Mouse (Mus musculus): ENCODE measurements at regions not wholly inside any gene's neighbourhood (a gene's known extent, or its start where the extent isn't known, plus 50 kb on each side); places are given as distances from the start of the nearest gene placed in this dataset.
A peak's percentile ranks its signal among the peaks of the same experiment; 100 is the strongest.

DNA sequence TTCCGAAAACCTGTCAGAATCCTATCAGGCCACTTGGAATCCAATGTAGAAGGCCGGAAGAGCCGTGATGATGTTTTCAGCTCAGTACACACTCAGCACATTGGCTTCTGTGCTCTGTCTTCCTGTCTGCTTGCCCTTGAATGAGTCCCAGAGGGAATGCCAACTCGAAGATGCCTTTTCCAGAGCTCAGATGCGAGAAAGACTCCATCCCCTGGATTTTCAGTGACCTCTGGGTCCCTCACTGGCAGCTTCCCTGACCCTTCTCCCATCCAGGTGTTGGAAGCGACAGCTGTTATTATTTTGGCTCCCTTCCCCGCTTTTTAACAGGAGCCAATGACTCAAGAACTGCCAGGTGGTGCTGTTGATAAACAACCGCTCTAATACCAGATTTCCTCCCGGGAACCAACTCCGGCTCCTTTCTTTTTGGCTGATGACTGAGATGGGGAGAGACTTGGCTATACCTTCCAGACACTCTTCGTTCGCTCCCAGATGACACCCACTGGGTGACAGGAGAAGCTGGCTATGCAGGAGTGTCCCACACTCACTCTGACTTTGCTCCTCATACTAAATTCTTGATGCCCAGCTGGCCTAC lies 163.8 kb downstream of the Kdr start:
- no peaks in the 10 kb centered on the region for H3K36me3 ChIP-seq (ENCODE audit: insufficient read depth)
- ATAC-seq (ENCODE audit: insufficient read depth) (no peak), DNase-seq (peak; percentile 46)
- H3K9me3 ChIP-seq (ENCODE audit: low read depth, low read length): no peaks in the 10 kb centered on the region
- H3K4me1 ChIP-seq (ENCODE audit: insufficient read depth): no peaks in the 10 kb centered on the region
- H3K27ac ChIP-seq (ENCODE audit: low read depth): no peak overlapping the region
- WGBS: 62% methylated on average over 12 of the region's 12 CpGs
- H3K27me3 ChIP-seq (ENCODE audit: insufficient read depth, low read length): no peaks in the 10 kb centered on the region
- no peak for TF ChIP-seq CTCF (IDR thresholded peaks at IDR 0.05; ENCODE audit: low read depth)
- H3K4me3 ChIP-seq (ENCODE audit: low read depth, low read length): no peak overlapping the region
- no peak overlapping the region for H3K9ac ChIP-seq
- H3K4me2 ChIP-seq: no peak overlapping the region

DNA sequence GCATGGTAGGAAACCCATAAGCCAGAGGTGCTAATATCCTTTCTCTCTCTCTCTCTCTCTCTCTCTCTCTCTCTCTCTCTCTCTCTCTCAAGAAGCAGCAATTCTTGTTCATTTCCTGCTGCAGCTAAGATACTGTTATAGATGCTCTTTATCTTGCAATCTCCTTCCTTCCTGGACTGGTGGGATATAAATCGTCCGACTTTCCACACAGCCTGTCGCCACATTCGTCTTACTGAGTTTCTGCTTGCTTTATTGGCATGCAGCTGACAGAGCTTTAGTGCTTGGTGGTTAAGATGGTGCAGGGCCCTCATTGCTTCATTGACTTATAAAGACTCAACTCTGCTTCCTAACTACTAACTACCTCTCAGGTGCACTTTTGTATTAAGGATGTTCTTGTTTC lies 165.6 kb downstream of the Kdr start:
- WGBS: 44% methylated on average over 4 of the region's 4 CpGs

DNA sequence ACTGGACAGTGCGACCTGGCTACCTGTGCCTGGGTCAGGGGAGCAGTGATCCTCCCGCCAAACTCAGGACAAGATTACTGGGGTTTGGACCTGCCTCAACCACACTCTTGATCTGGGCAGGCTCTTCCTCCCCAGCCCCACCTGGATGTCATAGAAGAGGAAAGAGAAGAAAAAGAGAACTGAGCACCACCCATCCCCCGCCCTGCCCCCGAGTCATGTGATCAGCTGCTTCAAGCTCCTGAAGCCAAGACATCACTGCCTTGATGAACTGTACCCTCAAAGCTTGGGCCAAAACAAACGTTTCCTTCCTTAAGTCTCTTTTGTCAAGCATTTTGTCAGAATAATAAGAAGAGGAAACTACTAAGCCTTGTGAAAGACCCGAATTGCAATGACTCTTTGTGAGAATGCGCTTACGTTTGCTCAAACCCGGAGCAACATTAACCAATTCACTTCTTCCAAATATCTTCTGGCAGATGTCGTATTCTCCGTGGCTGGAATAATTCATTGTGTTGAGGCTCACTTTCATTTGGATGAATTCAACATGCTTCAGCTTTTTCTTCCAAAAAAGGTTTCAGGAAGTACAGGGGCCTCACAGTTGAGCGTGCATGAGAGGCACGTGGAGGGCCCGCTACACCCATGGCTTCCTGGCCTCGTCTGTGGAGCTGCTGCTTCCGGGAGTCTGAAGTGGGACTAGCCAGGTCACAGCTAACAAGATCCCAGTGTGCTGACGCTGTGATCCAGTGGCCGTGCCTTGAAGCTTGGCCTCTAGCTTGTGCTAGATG lies 169.5 kb downstream of the Kdr start:
- Histone ChIP-seq H3K9me3 (ENCODE audit: low read depth, low read length) (no peaks in the 10 kb centered on the region), H3K27ac (ENCODE audit: low read depth) (no peak overlapping the region), H3K4me3 (ENCODE audit: low read depth, low read length) (no peak overlapping the region), H3K36me3 (ENCODE audit: insufficient read depth) (no peaks in the 10 kb centered on the region), H3K27me3 (ENCODE audit: insufficient read depth, low read length) (no peaks in the 10 kb centered on the region), H3K9ac (no peak overlapping the region), H3K4me2 (no peak overlapping the region), H3K4me1 (ENCODE audit: insufficient read depth) (no peaks in the 10 kb centered on the region)
- no peak for DNase-seq
- no peak for ATAC-seq (ENCODE audit: insufficient read depth)
- TF ChIP-seq CTCF (IDR thresholded peaks at IDR 0.05; ENCODE audit: low read depth): no peak
- WGBS: 69% methylated on average over 18 of the region's 18 CpGs

More for the DNA sequence above, 165.6 kb downstream of the Kdr start:
- no peak overlapping the region for H3K27ac ChIP-seq (ENCODE audit: low read depth)
- H3K4me1 ChIP-seq (ENCODE audit: insufficient read depth): no peaks in the 10 kb centered on the region
- no peak overlapping the region for H3K4me3 ChIP-seq (ENCODE audit: low read depth, low read length)
- H3K9me3 ChIP-seq (ENCODE audit: low read depth, low read length): no peaks in the 10 kb centered on the region
- no peak overlapping the region for H3K4me2 ChIP-seq
- H3K9ac ChIP-seq: no peak overlapping the region
- H3K27me3 ChIP-seq (ENCODE audit: insufficient read depth, low read length): no peaks in the 10 kb centered on the region
- TF ChIP-seq CTCF (IDR thresholded peaks at IDR 0.05; ENCODE audit: low read depth): no peak
- DNase-seq (no peak), ATAC-seq (ENCODE audit: insufficient read depth) (no peak)
- no peaks in the 10 kb centered on the region for H3K36me3 ChIP-seq (ENCODE audit: insufficient read depth)

DNA sequence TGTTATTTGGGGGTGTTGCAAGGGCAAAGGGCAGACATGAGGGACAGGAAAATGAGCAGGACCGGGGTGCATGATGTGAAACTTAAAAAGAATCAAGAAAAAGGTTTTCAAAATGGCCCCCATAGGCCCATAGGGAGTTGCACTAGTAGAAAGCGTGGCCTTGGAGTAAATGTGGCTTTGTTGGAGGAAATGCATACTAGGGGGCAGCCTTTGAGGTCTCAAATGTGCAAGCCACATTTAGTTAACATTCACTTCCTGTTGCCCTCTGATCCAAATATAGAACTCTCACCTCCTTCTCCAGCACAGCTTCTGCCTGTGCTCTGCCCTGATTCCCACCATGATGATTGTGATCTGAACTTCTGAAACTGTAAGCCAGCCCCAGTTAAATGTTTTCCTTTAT lies 173.2 kb downstream of the Kdr start:
- WGBS: 96% methylated on average over 2 of the region's 2 CpGs
- TF ChIP-seq CTCF (IDR thresholded peaks at IDR 0.05; ENCODE audit: low read depth): no peak
- no peak overlapping the region for H3K27ac ChIP-seq (ENCODE audit: low read depth)

DNA sequence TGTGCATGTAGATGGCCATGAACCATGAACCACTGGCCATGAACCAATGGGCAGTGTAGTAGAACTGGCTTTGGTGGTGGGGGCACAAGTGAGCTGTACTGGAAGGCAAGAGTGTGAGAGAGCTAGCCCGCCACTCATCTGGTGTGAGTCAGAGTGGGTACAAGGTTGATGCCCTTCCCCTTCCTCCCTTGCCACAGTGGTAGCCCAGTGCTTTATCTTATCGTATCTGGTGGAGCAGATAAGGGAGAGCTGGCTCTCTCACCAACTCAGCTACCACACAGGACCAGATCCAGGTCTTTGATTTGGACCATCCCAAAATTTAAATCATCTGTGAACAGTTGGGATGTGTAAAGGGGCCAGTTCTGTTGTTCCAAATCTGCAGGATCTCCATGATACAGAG lies 173.9 kb downstream of the Kdr start:
- WGBS: 77% methylated on average over 2 of the region's 2 CpGs
- no peaks in the 10 kb centered on the region for H3K27me3 ChIP-seq (ENCODE audit: insufficient read depth, low read length)
- H3K4me2 ChIP-seq: no peak overlapping the region
- DNase-seq (no peak), ATAC-seq (ENCODE audit: insufficient read depth) (no peak)
- no peak for TF ChIP-seq CTCF (IDR thresholded peaks at IDR 0.05; ENCODE audit: low read depth)
- H3K27ac ChIP-seq (ENCODE audit: low read depth): no peak overlapping the region
- H3K36me3 ChIP-seq (ENCODE audit: insufficient read depth): no peaks in the 10 kb centered on the region
- H3K4me1 ChIP-seq (ENCODE audit: insufficient read depth): no peaks in the 10 kb centered on the region
- H3K9ac ChIP-seq: no peak overlapping the region
- H3K9me3 ChIP-seq (ENCODE audit: low read depth, low read length): no peaks in the 10 kb centered on the region
- H3K4me3 ChIP-seq (ENCODE audit: low read depth, low read length): no peak overlapping the region

More for the DNA sequence above, 173.2 kb downstream of the Kdr start:
- H3K9ac ChIP-seq: no peak overlapping the region
- ATAC-seq (ENCODE audit: insufficient read depth) (no peak), DNase-seq (no peak)
- H3K4me3 ChIP-seq (ENCODE audit: low read depth, low read length): no peak overlapping the region
- H3K4me2 ChIP-seq: no peak overlapping the region
- H3K4me1 ChIP-seq (ENCODE audit: insufficient read depth): no peaks in the 10 kb centered on the region
- H3K9me3 ChIP-seq (ENCODE audit: low read depth, low read length): no peaks in the 10 kb centered on the region
- no peaks in the 10 kb centered on the region for H3K36me3 ChIP-seq (ENCODE audit: insufficient read depth)
- H3K27me3 ChIP-seq (ENCODE audit: insufficient read depth, low read length): no peaks in the 10 kb centered on the region

DNA sequence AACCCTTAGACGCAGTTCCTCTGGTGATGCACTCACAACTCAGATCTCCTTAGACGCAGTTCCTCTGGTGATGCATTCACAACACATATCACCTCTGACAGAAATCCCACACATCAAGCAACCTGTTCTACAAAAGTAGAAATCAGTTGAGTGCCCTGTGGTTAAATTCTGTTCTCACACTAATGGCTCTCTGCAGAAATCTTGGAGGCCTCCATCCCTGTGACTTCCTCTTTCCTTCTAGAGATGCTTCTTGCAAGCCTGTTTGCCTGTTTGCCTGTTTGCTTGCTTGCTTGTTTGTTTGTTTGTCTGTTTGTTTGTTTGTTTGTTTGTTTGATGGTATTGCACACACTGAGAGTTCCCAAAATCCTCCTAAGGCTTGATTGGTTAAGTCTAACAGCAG lies 175.2 kb downstream of the Kdr start:
- Histone ChIP-seq H3K9me3 (ENCODE audit: low read depth, low read length) (no peaks in the 10 kb centered on the region), H3K4me2 (no peak overlapping the region), H3K9ac (no peak overlapping the region), H3K27ac (ENCODE audit: low read depth) (no peak overlapping the region), H3K36me3 (ENCODE audit: insufficient read depth) (no peaks in the 10 kb centered on the region), H3K27me3 (ENCODE audit: insufficient read depth, low read length) (no peaks in the 10 kb centered on the region), H3K4me3 (ENCODE audit: low read depth, low read length) (no peak overlapping the region), H3K4me1 (ENCODE audit: insufficient read depth) (no peaks in the 10 kb centered on the region)
- TF ChIP-seq CTCF (IDR thresholded peaks at IDR 0.05; ENCODE audit: low read depth): no peak
- DNase-seq: no peak
- ATAC-seq (ENCODE audit: insufficient read depth): no peak
- WGBS: 89% methylated on average over 2 of the region's 2 CpGs

DNA sequence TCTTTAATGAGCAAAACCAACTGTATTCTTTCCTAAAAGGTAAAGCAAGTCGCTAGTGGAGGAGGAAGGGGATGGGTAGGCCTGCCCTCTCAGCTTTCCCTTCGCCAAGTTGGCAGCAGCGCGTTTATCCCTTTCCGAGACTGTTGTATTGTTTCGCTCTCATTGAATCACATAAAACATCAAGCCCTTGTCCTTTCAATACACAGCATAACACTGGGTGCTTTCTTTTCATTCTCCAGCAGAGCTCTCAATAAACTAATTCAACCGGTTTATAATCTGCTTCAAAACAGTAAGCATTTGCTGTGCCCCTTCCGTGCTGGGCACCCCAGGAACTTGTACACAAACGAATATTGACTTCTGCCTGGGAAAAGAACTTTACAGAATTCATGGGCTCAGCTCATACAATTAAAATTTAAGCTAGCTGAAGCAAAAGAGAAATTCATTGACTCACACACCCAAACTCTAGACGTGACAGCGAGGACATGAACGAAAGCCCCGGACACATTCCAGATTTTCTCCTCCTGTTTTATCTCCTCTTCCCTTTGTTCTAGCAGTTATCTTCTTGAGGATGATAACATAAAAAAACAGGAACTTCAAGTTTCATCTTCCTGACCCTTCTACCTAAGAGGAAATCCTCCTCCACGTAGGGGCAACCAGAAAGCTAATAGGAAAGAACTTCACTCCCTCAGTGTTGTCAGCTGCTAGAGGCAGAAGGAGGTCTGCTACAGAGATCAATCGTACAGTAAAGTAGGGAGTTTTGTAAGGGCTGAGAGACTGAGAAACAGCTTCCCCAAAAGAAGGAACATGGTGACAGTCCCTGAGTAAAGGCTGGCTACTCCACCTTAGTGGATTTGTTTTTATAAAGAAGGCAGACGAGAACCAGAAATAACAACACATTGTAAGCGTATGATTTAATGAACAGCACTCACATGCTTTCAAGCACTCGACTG lies 177.9 kb downstream of the Kdr start:
- Histone ChIP-seq H3K36me3 (ENCODE audit: insufficient read depth) (no peaks in the 10 kb centered on the region), H3K4me1 (ENCODE audit: insufficient read depth) (no peaks in the 10 kb centered on the region), H3K9me3 (ENCODE audit: low read depth, low read length) (no peaks in the 10 kb centered on the region), H3K9ac (no peak overlapping the region), H3K27ac (ENCODE audit: low read depth) (no peak overlapping the region), H3K4me2 (no peak overlapping the region), H3K27me3 (ENCODE audit: insufficient read depth, low read length) (no peaks in the 10 kb centered on the region), H3K4me3 (ENCODE audit: low read depth, low read length) (no peak overlapping the region)
- no peak for DNase-seq
- WGBS: 60% methylated on average over 18 of the region's 18 CpGs
- TF ChIP-seq CTCF (IDR thresholded peaks at IDR 0.05; ENCODE audit: low read depth): no peak
- ATAC-seq (ENCODE audit: insufficient read depth): no peak
